Mouse (Mus musculus) left cerebral cortex, adult 8-10 months (tissue): ENCODE measurements around the gene Rex1bd. TPM values are rescaled to one million over a fixed set of nuclear protein-coding genes. Genes with fewer than 3 reads are reported as not detected.

Experiments used
- DNase-seq, 2 experiments: peaks; one replicate each; pipeline ENCODE4 v3.0.0; 2022; ENCODE audit warnings: low spot score in 2 of 2
- total RNA-seq, 4 experiments: library from RNA; stranded (reverse); gene quantifications; 2 replicates each; pipeline ENCODE4 v1.2.4; 2022

The Rex1bd gene
- total RNA-seq, 4 experiments from 2014 or later = 103 to 117 (median 109) TPM

DNA sequence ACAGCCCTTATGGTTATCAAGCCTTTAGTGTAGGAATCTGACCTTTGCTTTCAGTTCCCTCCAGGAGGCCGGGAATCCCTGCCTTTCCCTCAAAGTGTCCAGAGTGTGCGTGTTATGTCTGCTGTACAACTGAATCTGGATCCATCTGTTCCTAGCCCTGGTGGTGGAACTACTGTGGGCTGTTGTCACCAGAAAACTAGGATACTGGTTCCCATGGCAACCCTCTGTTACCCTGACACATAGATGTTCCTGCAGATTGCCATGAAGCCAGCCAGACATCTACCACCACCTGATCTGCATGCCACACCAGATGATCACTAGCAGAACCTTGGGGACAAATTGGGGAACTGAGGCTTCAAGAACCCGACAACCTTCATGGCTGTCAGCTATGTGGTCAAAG lies 24.6 kb downstream of the Rex1bd start:
- DNase-seq = peak in 1 of 2 experiments; percentile 82

DNA sequence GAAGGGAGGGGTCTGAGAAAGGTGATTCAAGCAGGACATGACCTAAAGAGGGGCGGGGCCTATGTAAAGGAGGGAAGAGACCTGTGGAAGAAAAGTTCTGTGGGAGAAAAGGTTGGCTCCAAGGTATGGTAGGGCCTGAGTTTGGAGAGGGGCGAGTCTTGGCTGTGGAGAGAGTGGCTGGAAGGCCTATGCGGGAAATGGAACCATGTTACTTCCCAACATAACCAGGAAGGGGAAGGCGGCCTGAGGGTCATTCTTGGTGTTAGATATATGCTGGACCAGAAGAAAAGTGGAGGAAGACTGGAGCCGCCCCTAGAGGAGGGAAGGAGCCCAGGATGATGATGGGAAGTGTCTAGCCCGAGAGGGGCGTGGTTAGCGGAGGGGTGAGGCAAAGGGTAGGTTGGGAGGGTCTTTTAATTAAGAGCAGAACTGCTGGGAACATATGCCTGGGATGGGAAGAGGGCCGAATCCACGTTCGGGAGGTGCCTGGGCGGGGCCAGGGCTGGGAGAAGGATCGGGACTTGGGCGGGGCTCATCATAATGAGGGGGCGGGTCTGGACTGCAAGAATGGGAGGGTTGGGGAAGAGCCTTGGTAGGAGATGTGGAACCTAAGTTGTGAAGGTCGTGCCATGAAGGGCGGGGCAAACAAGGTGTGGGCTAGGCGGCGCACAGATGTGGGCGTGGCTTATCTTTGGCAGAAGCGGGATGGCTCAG lies 29.1 kb downstream of the Rex1bd start:
- no peak for DNase-seq

DNA sequence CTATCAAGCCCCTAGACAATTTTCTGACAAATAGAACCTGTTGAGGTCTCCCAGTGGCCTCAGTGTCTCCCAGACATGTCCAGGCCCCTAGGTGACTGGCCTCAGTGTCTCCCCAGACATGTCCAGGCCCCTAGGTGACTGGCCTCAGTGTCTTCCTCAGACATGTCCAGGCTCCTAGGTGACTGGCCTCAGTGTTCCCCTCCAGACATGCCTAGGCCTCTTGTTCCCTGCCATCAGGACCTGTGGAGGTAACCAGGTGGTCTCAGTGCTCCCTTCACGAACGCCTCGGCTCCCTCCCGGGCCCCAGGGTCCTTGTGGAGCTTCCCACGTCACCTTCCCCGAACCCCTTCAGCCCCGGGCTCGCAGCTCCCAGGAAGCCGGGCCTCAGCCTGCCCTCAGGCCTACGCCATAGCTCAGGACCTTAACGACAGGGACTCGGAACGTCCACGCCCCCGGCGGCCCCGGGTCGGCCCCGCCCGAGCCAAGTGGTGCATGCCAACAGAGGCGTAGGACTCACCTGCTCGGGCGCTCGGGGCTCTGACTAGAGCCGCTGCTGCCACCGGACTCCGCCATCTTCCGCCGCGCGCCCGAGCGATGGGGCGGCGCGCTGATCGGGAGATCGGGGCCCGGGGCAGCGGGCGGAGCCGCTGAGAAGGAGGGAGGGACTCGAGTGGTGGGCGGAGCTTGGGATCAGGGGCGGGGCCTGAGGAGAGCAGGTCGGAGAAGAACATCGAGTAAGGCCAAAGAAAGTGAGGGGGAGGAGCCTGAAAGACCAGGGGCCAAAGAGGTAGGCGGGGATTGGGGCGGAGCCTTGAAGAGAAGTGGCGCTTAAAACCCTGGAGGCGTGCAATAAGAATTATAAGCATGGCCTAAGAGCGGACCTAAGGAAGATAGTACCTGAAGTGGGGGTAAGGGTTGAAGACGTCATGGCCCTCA lies 30.0 kb downstream of the Rex1bd start, which contains the start of gene Klhl26:
Gene Klhl26, minus strand, starts transcription at position 636 of the 936 bp plus-strand sequence.
- DNase-seq = peak; percentile 80 to 88

DNA sequence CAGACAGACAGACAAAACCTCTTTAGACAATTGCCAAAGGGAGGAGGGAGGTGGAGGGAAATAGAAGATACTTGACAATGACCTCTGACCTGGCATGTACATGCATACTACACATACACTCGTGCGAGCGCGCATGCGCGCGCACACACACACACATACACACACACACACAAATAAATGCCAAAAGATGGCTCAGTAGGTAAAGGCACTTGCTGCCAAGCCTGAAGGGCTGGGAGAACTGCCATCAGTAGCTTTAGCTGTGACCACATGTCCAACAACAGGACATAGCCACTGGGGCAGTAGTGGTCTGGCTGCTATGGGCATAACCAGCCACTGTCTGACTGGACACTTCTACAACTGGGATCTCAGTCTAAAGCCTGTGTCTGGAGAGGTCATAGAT lies 34.7 kb downstream of the Rex1bd start:
- no peak for DNase-seq

DNA sequence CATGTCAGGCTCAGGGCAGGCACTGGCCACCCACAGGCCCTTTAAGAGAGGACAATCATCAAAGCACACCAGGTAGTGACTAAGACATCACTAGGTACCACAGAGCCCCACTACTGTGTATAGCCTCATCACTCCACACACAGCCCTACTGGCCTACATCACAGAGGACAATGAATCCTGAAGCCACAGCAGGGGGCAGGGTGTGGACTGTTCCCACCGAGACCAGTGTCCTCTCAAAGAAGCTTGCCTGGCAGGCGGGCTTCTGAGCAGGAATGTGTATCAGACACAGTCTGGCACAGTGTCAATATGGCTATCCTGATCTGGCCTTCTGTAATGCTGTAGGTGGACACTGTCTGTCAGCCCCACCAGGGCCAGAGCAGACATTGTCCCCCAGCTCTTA lies 36.6 kb downstream of the Rex1bd start:
- DNase-seq = no peak

DNA sequence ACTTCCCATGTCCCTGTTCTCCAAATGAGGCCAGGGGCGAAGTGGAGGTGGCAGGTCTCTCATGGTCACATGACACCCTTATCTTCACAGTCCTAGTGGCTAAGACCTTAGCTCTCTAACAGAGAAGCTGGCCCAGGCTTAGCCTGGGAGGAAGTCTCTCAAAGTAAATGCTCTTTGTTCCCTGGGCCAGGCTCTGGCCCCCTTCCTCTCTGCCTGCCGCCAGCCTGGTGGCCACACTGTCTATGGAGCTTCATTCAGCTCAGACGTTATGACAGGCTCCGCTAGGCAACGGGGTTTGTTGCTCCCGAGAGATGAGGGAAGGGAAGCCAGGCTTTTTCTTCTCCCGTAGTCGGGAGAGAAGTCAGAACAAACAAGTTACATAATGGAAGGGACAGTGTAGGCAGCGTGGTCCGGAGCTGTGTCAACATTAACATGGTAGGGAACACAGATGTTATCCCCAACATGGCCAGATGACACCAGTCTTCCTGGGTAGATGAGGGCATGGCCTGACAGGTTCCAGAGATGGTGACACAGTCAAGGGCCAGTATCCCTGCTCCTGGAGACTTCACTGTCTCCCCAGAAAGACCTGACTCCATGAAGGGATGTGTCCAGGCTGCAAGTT lies 37.1 kb downstream of the Rex1bd start:
- DNase-seq = no peak

DNA sequence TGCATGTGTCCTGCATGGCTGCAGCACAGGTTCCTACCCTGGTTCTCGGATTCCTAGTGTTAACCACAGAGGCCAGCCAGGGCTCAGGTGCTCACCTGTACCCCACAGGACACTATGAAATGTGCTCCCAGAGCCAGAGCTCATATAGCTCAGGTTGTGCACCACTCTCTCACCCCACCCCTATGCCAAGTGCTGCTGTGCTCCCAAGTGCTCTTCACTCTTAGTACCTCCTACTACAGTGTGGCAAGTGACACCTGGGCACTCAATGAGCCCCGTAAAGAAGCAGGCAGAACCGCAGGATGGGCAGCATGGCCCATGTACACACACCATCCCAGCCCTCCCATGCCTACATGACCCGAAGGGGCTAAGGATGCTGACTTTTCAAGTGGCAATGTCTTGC lies 37.8 kb downstream of the Rex1bd start:
- DNase-seq = no peak

DNA sequence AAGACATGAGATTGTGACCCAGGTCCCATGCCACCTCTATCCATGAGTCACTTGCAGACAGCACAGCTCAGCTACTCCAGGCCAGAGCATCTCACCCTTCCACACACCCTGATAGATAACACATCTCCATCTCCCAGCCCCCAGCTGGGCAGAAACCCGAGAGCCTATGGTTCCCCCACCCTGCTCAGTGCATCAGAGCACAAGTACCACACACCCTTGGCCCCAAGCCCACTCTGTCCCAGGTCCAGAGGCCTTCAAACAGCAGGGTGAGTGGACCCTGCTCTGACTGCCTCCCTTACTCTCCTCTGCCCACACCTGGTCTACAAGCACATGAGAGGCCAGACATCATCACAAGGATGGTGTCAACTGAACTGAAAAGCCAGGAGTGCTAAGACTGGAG lies 38.6 kb downstream of the Rex1bd start:
- no peak for DNase-seq

DNA sequence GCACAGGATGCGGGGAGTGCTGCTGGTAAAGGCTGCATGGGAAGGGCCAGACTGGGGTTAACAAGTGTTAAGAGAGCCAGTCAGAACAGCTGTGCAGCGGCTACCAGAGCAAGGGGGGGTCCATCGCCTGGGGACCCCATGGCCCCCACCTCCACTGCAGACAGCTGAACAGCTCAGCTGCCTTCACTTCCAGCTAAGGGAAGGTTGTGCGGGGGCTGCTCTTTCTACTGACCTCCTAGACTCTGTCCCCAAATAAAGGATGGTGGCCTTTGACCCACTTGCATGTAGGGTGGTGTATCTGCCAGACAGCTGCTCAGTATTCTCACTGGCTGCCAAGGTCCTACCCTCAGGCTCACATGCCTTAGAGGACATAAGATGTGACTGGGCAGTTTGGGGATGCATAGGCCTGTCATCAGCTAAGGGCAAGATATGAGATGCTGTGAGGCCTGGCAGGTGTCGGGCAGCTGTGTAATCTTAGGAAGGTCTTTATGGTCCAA lies 39.3 kb downstream of the Rex1bd start:
- no peak for DNase-seq

DNA sequence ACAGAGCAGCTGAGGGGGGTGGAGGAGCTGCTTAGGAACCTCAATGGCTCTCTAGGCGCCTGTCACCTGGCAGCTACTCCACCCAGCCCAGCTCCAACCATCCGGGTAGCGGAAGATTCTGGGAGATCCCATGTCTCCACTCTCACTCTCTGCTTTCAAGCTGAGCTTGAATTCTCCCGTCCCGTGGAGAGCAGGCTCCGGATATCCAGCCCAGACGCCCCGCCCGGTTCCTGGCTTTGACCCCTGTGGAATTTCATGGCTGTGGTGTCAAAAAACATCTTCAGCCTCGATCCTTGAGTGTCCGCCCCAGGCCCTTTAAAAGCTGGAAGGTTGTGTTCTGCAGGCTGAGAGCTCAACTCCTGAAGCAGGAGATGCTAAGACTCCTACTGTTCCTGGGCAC lies 39.8 kb downstream of the Rex1bd start:
- no peak for DNase-seq

DNA sequence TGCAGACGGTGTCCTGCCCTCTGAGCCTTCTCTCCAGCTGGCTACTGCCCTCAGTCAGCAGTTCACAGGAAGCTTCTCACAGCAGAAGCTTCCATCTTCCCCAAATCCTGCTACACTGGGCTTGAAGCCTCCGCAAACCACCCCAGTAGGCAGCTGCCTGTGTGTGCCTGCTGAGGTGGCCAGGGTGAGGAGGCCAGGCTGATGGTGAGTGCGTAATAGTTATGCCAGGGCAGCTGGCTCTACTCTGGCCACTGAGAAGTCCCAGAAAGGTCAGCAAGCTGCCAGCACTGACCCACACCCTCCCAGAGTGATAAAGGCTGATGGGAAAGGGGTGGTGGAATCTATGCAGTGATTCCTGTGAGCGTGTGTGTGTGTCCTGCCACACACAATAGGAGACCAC lies 40.2 kb downstream of the Rex1bd start:
- no peak for DNase-seq

DNA sequence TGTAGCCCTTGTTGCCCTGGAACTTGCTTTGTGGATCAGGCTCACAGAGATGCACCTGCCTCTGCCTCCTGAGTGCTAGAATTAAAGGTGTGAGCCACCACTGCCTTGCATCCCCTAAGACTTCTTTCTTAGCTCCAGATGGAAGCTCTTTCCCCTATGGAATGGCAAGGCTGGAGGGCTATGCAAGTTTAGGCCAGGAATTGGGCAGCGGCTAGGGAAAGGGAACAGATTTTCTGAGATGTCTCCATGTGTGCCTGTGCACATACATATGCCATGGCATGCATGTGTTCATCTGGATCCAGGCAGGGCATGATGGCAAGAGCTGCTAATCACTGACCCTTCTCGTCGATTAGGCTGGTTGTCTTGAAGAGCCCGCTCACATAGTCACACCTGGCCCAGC lies 40.9 kb downstream of the Rex1bd start:
- no peak for DNase-seq

DNA sequence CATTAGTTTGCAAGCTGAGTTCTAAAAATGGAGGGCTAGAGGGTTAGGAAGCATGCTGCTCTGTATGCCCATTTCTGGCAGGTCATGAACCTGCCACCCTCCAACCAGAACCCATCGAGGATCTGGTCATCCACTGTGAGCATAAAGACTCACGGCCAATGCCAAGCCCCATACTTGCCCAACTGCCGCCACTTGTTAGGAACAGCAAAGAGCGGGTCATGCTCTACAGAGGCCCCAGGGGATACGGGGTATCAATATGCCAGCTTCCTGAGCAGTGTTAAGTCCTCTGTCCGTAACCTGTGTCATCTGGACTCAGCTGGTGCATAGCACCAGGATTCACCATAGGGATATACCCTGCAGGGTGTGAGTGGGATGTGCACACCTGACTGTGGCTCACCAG lies 42.4 kb downstream of the Rex1bd start:
- DNase-seq = no peak

DNA sequence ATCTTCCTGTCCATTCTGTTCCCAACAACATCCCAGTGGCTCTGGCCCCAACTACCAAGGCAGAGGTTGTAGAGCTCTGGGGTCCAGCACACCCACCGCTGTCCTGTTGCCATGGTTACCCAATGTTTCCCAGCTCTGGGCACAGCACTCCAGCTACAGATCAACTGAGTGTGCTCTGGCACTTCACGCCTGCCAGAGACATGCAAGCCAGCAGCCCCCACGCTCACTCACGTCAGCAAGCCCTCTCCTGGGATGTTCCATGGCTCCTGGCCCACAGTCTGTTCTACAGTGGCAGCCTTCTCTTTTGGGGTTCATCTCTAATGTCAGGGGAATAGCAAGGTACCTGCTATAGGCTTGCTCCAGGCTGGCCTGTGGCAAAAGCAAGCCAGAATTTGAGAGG lies 43.2 kb downstream of the Rex1bd start:
- peak in 1 of 2 experiments; percentile 83 for DNase-seq

DNA sequence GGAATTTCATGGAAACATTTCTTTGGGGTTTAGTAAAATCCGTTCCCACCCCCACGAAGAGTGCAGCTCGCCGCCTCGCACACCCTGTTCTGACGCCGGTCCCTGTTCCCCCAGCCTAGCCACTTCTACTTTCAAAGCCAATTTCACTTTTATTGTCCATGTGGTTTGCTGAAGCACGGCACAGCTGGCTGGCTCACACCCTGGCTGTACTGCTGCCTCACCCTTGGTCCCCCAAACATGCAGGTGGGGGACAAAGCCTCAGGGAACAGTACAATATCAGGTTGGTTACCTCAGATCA lies 44.1 kb downstream of the Rex1bd start:
- no peak for DNase-seq

DNA sequence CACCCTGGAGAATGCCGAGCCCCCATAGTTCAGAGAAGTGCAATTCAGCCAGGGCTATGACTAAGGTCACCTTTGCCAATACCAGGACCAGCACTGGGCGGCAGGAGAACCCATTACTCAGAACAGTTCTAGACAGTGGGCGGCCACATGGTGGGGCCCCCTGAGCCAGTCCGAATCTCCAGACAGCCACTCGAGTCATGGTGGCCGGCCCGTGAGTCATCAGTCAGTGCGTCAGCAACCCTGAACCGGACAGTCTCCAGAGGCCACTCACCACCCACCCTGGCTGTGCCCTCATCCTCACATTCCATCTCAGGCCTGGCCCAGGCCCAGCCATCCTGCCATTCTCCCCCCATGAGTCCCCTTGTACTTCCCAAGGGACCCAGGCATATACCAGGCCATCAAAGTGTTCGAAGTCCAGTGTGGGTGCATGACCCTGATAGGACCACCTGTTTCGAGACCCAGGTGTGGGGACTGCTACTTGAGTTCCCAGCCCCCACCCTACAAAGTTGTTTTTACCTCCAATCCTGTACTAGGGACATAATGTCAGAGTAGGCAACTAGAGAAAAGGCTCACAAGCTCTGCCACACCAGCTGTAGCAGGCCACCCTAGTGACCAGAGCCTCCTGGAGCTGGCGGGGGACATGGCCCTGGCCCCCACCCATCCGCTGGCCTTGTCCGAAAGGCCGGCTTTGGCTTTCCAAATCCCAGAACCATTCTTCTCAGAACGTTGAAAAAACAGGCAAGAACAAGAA lies 44.6 kb downstream of the Rex1bd start:
- no peak for DNase-seq

DNA sequence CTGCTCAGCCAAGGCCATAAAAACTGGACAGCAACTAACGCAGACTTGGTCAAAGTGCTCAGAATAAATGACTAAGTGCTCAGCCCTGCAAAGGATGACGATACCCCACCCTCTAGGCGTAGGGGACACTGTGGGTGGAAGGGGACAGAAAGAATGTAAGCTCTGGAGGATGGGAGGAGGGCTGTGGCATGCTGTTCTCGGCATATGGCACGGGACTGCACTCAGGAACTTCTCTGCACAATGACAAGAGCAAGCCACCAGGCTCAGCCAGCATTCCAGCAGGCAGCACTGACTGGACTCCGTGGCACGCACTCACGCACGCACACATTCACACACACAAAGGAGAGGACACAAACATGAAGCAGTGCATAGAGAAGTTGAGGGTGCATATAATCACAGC lies 45.9 kb downstream of the Rex1bd start:
- DNase-seq = no peak

DNA sequence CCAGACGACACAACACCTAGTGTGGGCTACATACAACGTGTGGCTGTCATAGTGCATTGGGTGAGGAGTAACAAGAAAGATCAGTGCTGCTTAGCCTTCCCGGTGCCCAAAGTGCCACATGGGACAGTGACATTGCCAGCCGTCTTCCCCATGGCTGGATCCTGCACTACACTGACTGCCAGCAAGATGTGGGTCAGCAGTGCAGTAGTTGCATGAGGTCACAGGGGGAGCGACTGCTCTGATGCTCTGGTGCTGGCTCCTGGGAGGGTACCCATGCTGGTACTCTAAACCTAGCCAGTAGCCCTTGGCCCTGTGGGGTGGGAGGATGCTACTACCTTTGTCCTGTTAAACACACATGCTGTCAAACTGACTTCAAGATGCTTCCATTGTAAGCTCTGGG lies 46.4 kb downstream of the Rex1bd start:
- DNase-seq = no peak

DNA sequence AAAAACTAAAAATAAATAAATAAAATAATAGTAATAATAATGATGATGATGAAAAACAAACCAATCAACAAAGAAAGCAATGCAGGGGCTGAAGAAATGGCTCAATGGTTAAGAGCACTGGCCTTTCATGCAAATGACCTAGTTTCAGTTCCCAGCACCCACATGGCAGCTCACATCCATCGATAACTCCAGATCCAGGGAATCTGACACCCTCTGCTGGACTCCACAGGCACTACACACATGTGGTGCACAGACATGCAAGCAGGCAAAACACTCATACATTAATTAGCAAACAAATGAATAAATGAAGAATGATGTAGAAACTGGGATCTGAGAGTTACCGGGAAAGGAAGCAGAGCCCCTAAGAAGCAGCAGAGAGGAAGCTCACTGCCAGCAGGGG lies 46.9 kb downstream of the Rex1bd start:
- no peak for DNase-seq

DNA sequence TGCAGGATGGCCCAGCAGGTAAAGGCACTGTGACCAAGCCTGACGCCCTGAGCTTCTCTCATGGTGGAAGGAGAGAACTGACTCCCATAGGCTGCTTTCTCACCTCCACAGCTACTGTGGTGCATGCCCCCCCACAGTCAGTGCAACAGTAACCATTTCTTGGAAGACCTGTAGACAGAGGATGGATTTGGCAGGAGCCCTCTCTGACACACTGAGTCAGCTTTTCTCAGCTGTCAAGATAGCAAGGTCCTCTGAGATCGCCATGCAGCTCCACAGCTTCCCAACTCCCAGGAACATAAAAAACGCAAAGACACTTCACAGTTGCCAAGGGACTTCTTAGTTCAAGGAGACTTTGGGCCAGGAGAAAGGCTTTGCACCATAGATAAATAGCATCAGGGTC lies 48.1 kb downstream of the Rex1bd start:
- no peak for DNase-seq

DNA sequence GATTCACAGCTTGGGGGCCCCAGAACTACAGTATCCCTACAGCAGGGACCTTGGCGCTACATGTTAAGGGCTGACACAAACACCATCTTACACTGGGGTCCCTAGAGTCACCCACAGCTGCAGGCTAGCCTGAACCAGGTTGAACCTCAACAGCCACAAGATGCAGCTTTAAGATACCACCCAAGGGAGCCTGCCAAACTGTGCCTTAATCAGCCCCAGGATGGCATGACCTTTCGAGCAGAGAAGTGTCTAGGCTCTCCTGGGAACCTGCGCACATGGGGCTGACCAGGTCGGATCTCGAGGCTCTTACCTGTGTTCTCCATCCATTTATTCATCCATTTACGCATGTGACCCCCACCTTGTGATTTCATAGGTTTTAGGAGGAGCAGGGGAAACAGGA lies 48.7 kb downstream of the Rex1bd start:
- DNase-seq = no peak

DNA sequence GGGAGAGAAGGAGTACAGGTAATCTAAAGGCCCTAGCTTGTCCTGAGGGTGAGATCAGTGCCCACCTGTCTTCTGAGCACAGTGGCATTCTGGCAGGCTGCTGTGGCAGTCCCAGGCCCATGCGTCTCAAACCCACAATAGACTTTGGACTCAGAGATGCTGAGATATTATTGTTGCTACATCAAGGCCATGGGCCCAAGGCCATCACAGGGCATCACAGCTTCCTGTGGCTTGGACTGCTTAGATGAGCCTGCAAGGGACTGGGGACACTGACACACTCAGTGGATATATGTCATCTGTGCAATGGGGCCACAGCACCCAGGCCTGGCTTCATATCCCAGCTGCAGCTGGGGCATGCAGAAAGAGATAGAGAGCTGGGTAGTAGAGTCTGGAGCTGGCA lies 49.6 kb downstream of the Rex1bd start:
- DNase-seq = no peak
